ENCODE assay signal across 8 mouse cellular contexts in the genomic region with DNA sequence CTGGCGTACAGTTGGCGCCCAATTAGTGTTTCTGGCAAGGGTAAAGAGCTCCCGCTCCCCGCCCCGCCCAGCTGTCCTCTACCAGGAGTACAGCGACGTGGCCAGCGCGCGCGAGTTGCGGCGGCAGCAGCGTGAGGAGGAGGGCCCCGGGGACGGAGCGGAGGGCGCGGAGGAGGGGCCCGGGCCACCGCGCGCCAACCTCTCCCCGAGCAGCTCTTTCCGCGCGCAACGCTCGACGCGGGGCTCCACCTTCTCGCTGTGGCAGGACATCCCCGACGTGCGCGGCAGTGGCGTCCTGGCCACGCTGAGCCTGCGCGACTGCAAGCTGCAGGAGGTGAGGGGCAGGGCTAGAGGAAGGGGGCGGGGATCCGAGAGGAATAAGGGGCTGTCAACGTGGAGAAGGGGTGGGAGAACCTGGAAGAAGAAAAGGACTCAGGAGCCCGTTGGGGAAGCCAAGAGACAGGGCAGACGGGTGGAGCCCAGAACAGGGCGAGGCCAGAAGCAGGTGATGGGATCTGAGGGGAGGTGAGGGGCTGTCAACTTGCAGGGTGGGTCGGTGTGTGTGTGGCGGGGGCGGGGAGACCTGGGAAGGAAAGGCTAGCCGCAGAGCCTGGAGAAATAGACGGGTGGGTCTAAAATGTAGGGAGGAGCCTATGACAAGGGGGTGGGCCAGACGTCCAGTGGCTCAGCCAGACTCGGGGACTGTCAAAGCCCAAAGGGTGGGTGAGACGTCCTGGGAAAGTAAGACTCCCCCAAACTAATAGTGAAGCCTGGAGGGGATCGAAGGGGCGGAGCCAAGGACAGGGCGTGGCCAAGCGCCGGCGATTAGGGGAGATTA. TPM values are rescaled to one million over a fixed set of nuclear protein-coding genes. Genes with fewer than 3 reads are reported as not detected.
A peak's percentile ranks its signal among the peaks of the same experiment; 100 is the strongest.
DNase-seq lines count a peak whose midpoint lies in the region; ATAC-seq and TF ChIP-seq lines count a peak whose summit lies in the region.

No protein-coding gene starts in this region.

- peak overlapping the region; percentile 16; the same call in 1 of the 2 replicates for H3K4me3 ChIP-seq in left cerebral cortex, adult 2 months
- H3K4me3 ChIP-seq in hindbrain, embryonic 10.5 days: peak overlapping the region; percentile 51
- peak overlapping the region; percentile 38 for H3K4me3 ChIP-seq in liver, embryonic 15.5 days (replicated peaks)
- H3K4me3 ChIP-seq in stomach, embryonic 15.5 days (replicated peaks): peak overlapping the region; percentile 49

- 0 out of 2 replicates have a peak, but pooled peaks cover 3% of the 10 kb centered on the region for H3K36me3 ChIP-seq in hindbrain, embryonic 10.5 days
- H3K36me3 ChIP-seq in liver, embryonic 15.5 days (replicated peaks): no peaks in the 10 kb centered on the region
- H3K36me3 ChIP-seq in stomach, embryonic 15.5 days: 0 out of 2 replicates have a peak, but pooled peaks cover 7% of the 10 kb centered on the region

- ATAC-seq in liver, embryonic 15.5 days (ENCODE audit: insufficient read depth): no peak
- peak; percentile 54 for ATAC-seq in stomach, embryonic 15.5 days (ENCODE audit: insufficient read depth, low FRiP score, low read depth)
- no peak for ATAC-seq in monocyte, adult 5-6 weeks (replicated peaks; ENCODE audit: insufficient number of reproducible peaks, low FRiP score, low TSS enrichment, poor library complexity, severe bottlenecking)

- no peaks in the 10 kb centered on the region for H3K9me3 ChIP-seq in hindbrain, embryonic 10.5 days
- no peaks in the 10 kb centered on the region for H3K9me3 ChIP-seq in liver, embryonic 15.5 days (replicated peaks)
- no peaks in the 10 kb centered on the region for H3K9me3 ChIP-seq in stomach, embryonic 15.5 days

- H3K9ac ChIP-seq in liver, embryonic 15.5 days: no peak overlapping the region
- H3K9ac ChIP-seq in stomach, embryonic 15.5 days: peak overlapping the region; percentile 22; the same call in 1 of the 2 replicates

- H3K4me2 ChIP-seq in liver, embryonic 15.5 days: peak overlapping the region; percentile 57
- peak overlapping the region; percentile 80 for H3K4me2 ChIP-seq in stomach, embryonic 15.5 days

- intact Hi-C loops in left cerebral cortex, adult 2 months (cut with DNase I): no loop called here
- intact Hi-C loops in left cerebral cortex, postnatal 14 days (cut with DNase I): no loop called here

- DNase-seq in left cerebral cortex, adult 2 months (ENCODE audit: extremely low spot score in 1 of 2, low spot score in 2 of 2): no peak
- no peak for DNase-seq in left cerebral cortex, postnatal 14 days (ENCODE audit: low spot score in 2 of 2)
- DNase-seq in embryo, embryonic 11 days: peak; percentile 62
- DNase-seq in hindbrain, embryonic 10.5 days (ENCODE audit: low spot score): no peak
- DNase-seq in MN1 (ENCODE audit: low spot score): no peak

- H3K27ac ChIP-seq in left cerebral cortex, adult 2 months: no peak overlapping the region
- H3K27ac ChIP-seq in hindbrain, embryonic 10.5 days: no peak overlapping the region; the same call in 1 of the 2 replicates
- no peak overlapping the region for H3K27ac ChIP-seq in liver, embryonic 15.5 days (replicated peaks)
- peak overlapping the region; percentile 51 for H3K27ac ChIP-seq in stomach, embryonic 15.5 days

- peaks cover 58% of the 10 kb centered on the region for H3K4me1 ChIP-seq in hindbrain, embryonic 10.5 days (replicated peaks)
- H3K4me1 ChIP-seq in liver, embryonic 15.5 days (replicated peaks): peaks cover 15% of the 10 kb centered on the region
- H3K4me1 ChIP-seq in stomach, embryonic 15.5 days: peaks cover 50% of the 10 kb centered on the region

- peaks cover 89% of the 10 kb centered on the region for H3K27me3 ChIP-seq in hindbrain, embryonic 10.5 days (ENCODE audit: insufficient read depth, poor library complexity, severe bottlenecking)
- peaks cover 83% of the 10 kb centered on the region for H3K27me3 ChIP-seq in liver, embryonic 15.5 days
- peaks cover 22% of the 10 kb centered on the region for H3K27me3 ChIP-seq in stomach, embryonic 15.5 days (replicated peaks)

- under 1% methylated on average over 60 of the region's 60 CpGs for WGBS in hindbrain, embryonic 10.5 days
- 2% methylated on average over 60 of the region's 60 CpGs for WGBS in liver, embryonic 15.5 days (ENCODE audit: insufficient replicate concordance)
- 1% methylated on average over 57 of the region's 60 CpGs for WGBS in stomach, embryonic 15.5 days

- TF ChIP-seq CTCF in left cerebral cortex, adult 2 months (IDR thresholded peaks at IDR 0.05): no peak

RNA-seq across cellular contexts. Expression of gene Arhgef19, which starts 8.7 kb away (rescaled TPM):
- total RNA-seq in left cerebral cortex, adult 2 months (2021): 10 to 100 TPM; 17.1 to 18.2 TPM
- total RNA-seq in left cerebral cortex, postnatal 14 days (2021): 10 to 100 TPM in 1 of 2 experiments, 1 to 10 TPM in 1; 9.2 to 10.5 TPM
- polyA plus RNA-seq in hindbrain, embryonic 10.5 days (2016; fragmentation: Nextera tagmentation; extraction: Ambion mirVana): 1.7 and 4.3 TPM in 2 replicates
- polyA plus RNA-seq in liver, embryonic 15.5 days (2015; fragmentation: Nextera tagmentation; extraction: Ambion mirVana): 1.5 TPM in 2 replicates
- 20.9 and 24.3 TPM in 2 replicates for polyA plus RNA-seq in stomach, embryonic 15.5 days (2015; fragmentation: Nextera tagmentation; extraction: Ambion mirVana)
- not detected in 3 replicates for total RNA-seq in monocyte, adult 5-6 weeks (2017)

RNA-seq across cellular contexts. Expression of gene Rsg1, which starts 34.2 kb away (rescaled TPM):
- 1 to 10 TPM; 2.7 to 4.4 TPM for total RNA-seq in left cerebral cortex, adult 2 months (2021)
- total RNA-seq in left cerebral cortex, postnatal 14 days (2021): 1 to 10 TPM; 2.6 to 3.7 TPM
- 5.3 and 6.5 TPM in 2 replicates for polyA plus RNA-seq in hindbrain, embryonic 10.5 days (2016; fragmentation: Nextera tagmentation; extraction: Ambion mirVana)
- 1.2 and 1.4 TPM in 2 replicates for polyA plus RNA-seq in liver, embryonic 15.5 days (2015; fragmentation: Nextera tagmentation; extraction: Ambion mirVana)
- 5.8 TPM in 2 replicates for polyA plus RNA-seq in stomach, embryonic 15.5 days (2015; fragmentation: Nextera tagmentation; extraction: Ambion mirVana)
- 0.38 to 2.7 TPM in 2 of 3 replicates, not detected in the other for total RNA-seq in monocyte, adult 5-6 weeks (2017)

RNA-seq across cellular contexts. Expression of gene Epha2, which starts 53.0 kb away (rescaled TPM):
- 1 to 10 TPM; 1.3 to 1.9 TPM for total RNA-seq in left cerebral cortex, adult 2 months (2021)
- total RNA-seq in left cerebral cortex, postnatal 14 days (2021): 1 to 10 TPM; 2.2 to 2.7 TPM
- polyA plus RNA-seq in hindbrain, embryonic 10.5 days (2016; fragmentation: Nextera tagmentation; extraction: Ambion mirVana): 3.3 and 4.4 TPM in 2 replicates
- 0.75 and 0.79 TPM in 2 replicates for polyA plus RNA-seq in liver, embryonic 15.5 days (2015; fragmentation: Nextera tagmentation; extraction: Ambion mirVana)
- polyA plus RNA-seq in stomach, embryonic 15.5 days (2015; fragmentation: Nextera tagmentation; extraction: Ambion mirVana): 5.9 and 7.3 TPM in 2 replicates
- not detected in 3 replicates for total RNA-seq in monocyte, adult 5-6 weeks (2017)

Comparison
In these comparisons a context has a peak if more than half of its experiments do, and no peak if none do; other contexts are left out.
1. RNA of gene Arhgef19, which starts 8.7 kb away (total RNA-seq): 17.1 to 18.2 TPM in left cerebral cortex, adult 2 months and 9.2 to 10.5 TPM in left cerebral cortex, postnatal 14 days; not detected in monocyte, adult 5-6 weeks; every median in the first group is over 10 times any median in the second.
2. Peak in every context shown above with its lines, with median percentiles within 50 percentile points of each other: H3K4me3 ChIP-seq.